Mouse (Mus musculus) embryonic facial prominence, embryonic 11.5 days (tissue): ENCODE results near the gene Hcn1. TPM values are rescaled to one million over a fixed set of nuclear protein-coding genes. Genes with fewer than 3 reads are reported as not detected.

Source experiments
- ATAC-seq: fragments of 200-750 bp; cut with Nextera tagmentation; replicated peaks from 2 replicates; pipeline ENCODE4 v1.8.0; 2017; ENCODE audit warnings: low read depth; ENCODE audit not compliant: insufficient number of reproducible peaks, low FRiP score, low TSS enrichment
- DNase-seq: peaks from one replicate; pipeline ENCODE4 v3.0.0-alpha.2; 2015; ENCODE audit warnings: low spot score
- H3K27ac ChIP-seq: fragments of 300-500 bp; sonication (generic); replicated peaks from 2 replicates; pipeline ENCODE4 v1.5.1; 2014; ENCODE audit warnings: mild to moderate bottlenecking, low read depth, low read length, control low read depth
- H3K27me3 ChIP-seq: fragments of 300-500 bp; sonication (generic); 2 replicates; pipeline ENCODE4 v1.6.1; 2014; ENCODE audit warnings: mild to moderate bottlenecking, low read length, moderate library complexity, mixed read lengths; ENCODE audit not compliant: control insufficient read depth, insufficient read depth
- H3K36me3 ChIP-seq: fragments of 300-500 bp; sonication (generic); replicated peaks from 2 replicates; pipeline ENCODE4 v1.6.1; 2014; ENCODE audit warnings: low read depth, mild to moderate bottlenecking, low read length, moderate library complexity, mixed read lengths; ENCODE audit not compliant: control insufficient read depth, insufficient read depth
- H3K4me1 ChIP-seq: fragments of 300-500 bp; sonication (generic); 2 replicates; pipeline ENCODE4 v1.6.1; 2014; ENCODE audit warnings: low read length, mixed read lengths; ENCODE audit not compliant: control insufficient read depth, insufficient read depth
- H3K4me2 ChIP-seq: fragments of 300-500 bp; sonication (generic); 2 replicates; pipeline ENCODE4 v1.6.1; 2014; ENCODE audit warnings: low read depth, mild to moderate bottlenecking, control low read depth, low read length, moderate library complexity
- H3K4me3 ChIP-seq: fragments of 300-500 bp; sonication (generic); 2 replicates; pipeline ENCODE4 v1.5.1; 2014; ENCODE audit warnings: low read depth, low read length, control low read depth
- H3K9ac ChIP-seq: fragments of 300-500 bp; sonication (generic); replicated peaks from 2 replicates; pipeline ENCODE4 v1.6.1; 2014; ENCODE audit warnings: mild to moderate bottlenecking, control low read depth, low read length
- H3K9me3 ChIP-seq: fragments of 300-500 bp; sonication (generic); replicated peaks from 2 replicates; pipeline ENCODE4 v1.6.1; 2016; ENCODE audit warnings: mild to moderate bottlenecking, low read length, inconsistent platforms, mixed read lengths; ENCODE audit not compliant: control insufficient read depth
- WGBS: fragments of 180-500 bp; shearing (Covaris S2); extraction: QIAGEN DNeasy Blood & Tissue Kit; methylation state at CpG from one replicate; pipeline ENCODE4 v1.1.7; 2014; 5-methylcytosine and 5-hydroxymethylcytosine counted together
- polyA plus RNA-seq: library from polyadenylated mRNA; unstranded; fragments of >200 nt; fragmentation: Nextera tagmentation; extraction: Ambion mirVana; gene quantifications from 2 replicates; pipeline ENCODE4 v1.2.1, GENCODE M21; 2014

The Hcn1 gene
- polyA plus RNA-seq, 1 experiment from 2014 or later: 0.06 TPM

GRCm38 (mm10) chr13:117706496-117706895, 104.4 kb downstream of the Hcn1 start:
- no peaks in the 10 kb centered on the region for H3K36me3 ChIP-seq
- WGBS: 77% methylated on average over 2 of the region's 2 CpGs
- no peak for ATAC-seq

GRCm38 (mm10) chr13:117706986-117707738, 105.0 kb downstream of the Hcn1 start:
- ATAC-seq (no peak), DNase-seq (no peak)
- Histone ChIP-seq H3K36me3 (no peaks in the 10 kb centered on the region), H3K27ac (no peak overlapping the region), H3K27me3 (no peaks in the 10 kb centered on the region), H3K4me1 (no peaks in the 10 kb centered on the region), H3K9ac (no peak overlapping the region), H3K4me2 (no peak overlapping the region), H3K4me3 (no peak overlapping the region), H3K9me3 (no peaks in the 10 kb centered on the region)
- 77% methylated on average over 11 of the region's 11 CpGs for WGBS

More at GRCm38 (mm10) chr13:117706496-117706895, 104.4 kb downstream of the Hcn1 start:
- H3K9ac ChIP-seq: no peak overlapping the region
- no peaks in the 10 kb centered on the region for H3K27me3 ChIP-seq
- no peaks in the 10 kb centered on the region for H3K9me3 ChIP-seq
- H3K4me3 ChIP-seq: no peak overlapping the region
- DNase-seq: no peak
- H3K4me2 ChIP-seq: no peak overlapping the region
- H3K4me1 ChIP-seq: no peaks in the 10 kb centered on the region
- H3K27ac ChIP-seq: no peak overlapping the region

- Histone ChIP-seq H3K27me3 (no peaks in the 10 kb centered on the region), H3K4me1 (no peaks in the 10 kb centered on the region), H3K4me2 (no peak overlapping the region), H3K4me3 (no peak overlapping the region), H3K9me3 (no peaks in the 10 kb centered on the region), H3K27ac (no peak overlapping the region), H3K36me3 (no peaks in the 10 kb centered on the region), H3K9ac (no peak overlapping the region)
- DNase-seq: no peak
- no peak for ATAC-seq
Measured at GRCm38 (mm10) chr13:117710811-117711210, 108.7 kb downstream of the Hcn1 start.

- DNase-seq (peak; percentile 12), ATAC-seq (no peak)
- 26% methylated on average over 4 of the region's 4 CpGs for WGBS
- H3K4me2 ChIP-seq: no peak overlapping the region
- no peaks in the 10 kb centered on the region for H3K27me3 ChIP-seq
- H3K36me3 ChIP-seq: no peaks in the 10 kb centered on the region
- no peak overlapping the region for H3K9ac ChIP-seq
- H3K4me3 ChIP-seq: no peak overlapping the region
- H3K9me3 ChIP-seq: no peaks in the 10 kb centered on the region
- no peaks in the 10 kb centered on the region for H3K4me1 ChIP-seq
- no peak overlapping the region for H3K27ac ChIP-seq
Measured at GRCm38 (mm10) chr13:117722090-117722489, 120.0 kb downstream of the Hcn1 start.

- no peaks in the 10 kb centered on the region for H3K27me3 ChIP-seq
- no peak for ATAC-seq
- no peaks in the 10 kb centered on the region for H3K36me3 ChIP-seq
- H3K4me1 ChIP-seq: no peaks in the 10 kb centered on the region
- H3K9ac ChIP-seq: no peak overlapping the region
- no peaks in the 10 kb centered on the region for H3K9me3 ChIP-seq
- no peak for DNase-seq
- no peak overlapping the region for H3K4me3 ChIP-seq
- 72% methylated on average over 3 of the region's 3 CpGs for WGBS
- H3K27ac ChIP-seq: no peak overlapping the region
- H3K4me2 ChIP-seq: no peak overlapping the region
Measured at GRCm38 (mm10) chr13:117724083-117724482, 122.0 kb downstream of the Hcn1 start.

GRCm38 (mm10) chr13:117728393-117728792, 126.3 kb downstream of the Hcn1 start:
- no peaks in the 10 kb centered on the region for H3K9me3 ChIP-seq
- H3K9ac ChIP-seq: no peak overlapping the region
- no peak for ATAC-seq
- no peaks in the 10 kb centered on the region for H3K27me3 ChIP-seq
- no peak overlapping the region for H3K4me3 ChIP-seq
- H3K4me2 ChIP-seq: no peak overlapping the region
- no peaks in the 10 kb centered on the region for H3K4me1 ChIP-seq
- 86% methylated on average over 2 of the region's 2 CpGs for WGBS
- H3K36me3 ChIP-seq: no peaks in the 10 kb centered on the region
- no peak overlapping the region for H3K27ac ChIP-seq
- DNase-seq: no peak

- DNase-seq (peak; percentile 4), ATAC-seq (no peak)
- no peaks in the 10 kb centered on the region for H3K9me3 ChIP-seq
- H3K27ac ChIP-seq: no peak overlapping the region
- no peak overlapping the region for H3K4me2 ChIP-seq
- H3K9ac ChIP-seq: no peak overlapping the region
- H3K4me1 ChIP-seq: no peaks in the 10 kb centered on the region
- H3K4me3 ChIP-seq: no peak overlapping the region
- no peaks in the 10 kb centered on the region for H3K36me3 ChIP-seq
- no peaks in the 10 kb centered on the region for H3K27me3 ChIP-seq
Measured at GRCm38 (mm10) chr13:117732738-117733137, 130.6 kb downstream of the Hcn1 start.

- ATAC-seq (no peak), DNase-seq (no peak)
- H3K36me3 ChIP-seq: no peaks in the 10 kb centered on the region
- no peaks in the 10 kb centered on the region for H3K9me3 ChIP-seq
- no peaks in the 10 kb centered on the region for H3K4me1 ChIP-seq
- H3K27ac ChIP-seq: no peak overlapping the region
- WGBS: 86% methylated on average over 3 of the region's 3 CpGs
- no peak overlapping the region for H3K4me3 ChIP-seq
- no peak overlapping the region for H3K4me2 ChIP-seq
- no peak overlapping the region for H3K9ac ChIP-seq
- no peaks in the 10 kb centered on the region for H3K27me3 ChIP-seq
Measured at GRCm38 (mm10) chr13:117744451-117744850, 142.3 kb downstream of the Hcn1 start.
